Mouse (Mus musculus): ENCODE data around the gene Gm37240.

DNA sequence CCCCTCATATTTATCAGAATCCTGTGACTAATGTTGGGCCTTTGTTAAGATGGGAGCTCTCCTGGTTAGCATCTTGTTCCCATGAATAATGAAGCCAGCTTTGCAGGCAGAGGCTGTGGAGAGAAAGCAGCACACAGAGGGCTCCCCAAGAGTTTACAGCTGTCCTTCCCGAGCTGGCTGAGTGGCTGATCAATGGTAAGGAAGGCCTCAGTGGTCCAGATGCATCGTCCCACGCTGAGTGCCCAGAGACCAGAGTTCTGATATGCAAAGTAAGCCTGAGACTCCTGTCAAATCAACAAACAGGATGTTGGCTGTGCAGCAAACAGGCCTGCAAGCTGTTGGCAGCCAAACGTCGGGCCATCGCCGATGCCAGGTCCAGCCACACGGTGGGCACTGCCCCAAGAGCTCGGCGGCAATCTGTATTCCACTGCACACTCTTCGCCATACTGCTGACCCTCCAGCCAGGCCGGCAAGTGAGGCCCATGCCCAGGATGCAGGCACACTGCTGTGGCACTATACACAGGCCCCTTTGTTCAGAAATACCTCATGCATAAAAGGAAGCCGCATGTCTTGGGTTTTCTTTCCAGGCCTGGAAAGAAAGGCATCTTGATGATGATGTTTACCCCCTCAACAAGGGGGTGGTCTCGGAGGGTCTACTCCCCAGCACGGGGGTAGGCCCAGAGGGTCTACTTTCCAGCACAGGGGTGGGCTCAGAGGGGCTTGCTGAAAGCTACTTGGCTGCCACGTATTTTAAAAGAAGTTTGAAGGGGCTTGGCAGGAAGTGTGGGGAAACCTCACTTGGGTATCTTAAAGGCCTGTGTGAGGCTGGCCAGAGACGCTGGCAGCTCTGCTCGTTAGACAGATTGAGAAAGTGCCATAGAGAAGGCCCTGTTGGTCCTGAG is 587.4 kb downstream of the Gm37240 start:
- TF ChIP-seq EP300 (IDR thresholded peaks at IDR 0.05; ENCODE audit: insufficient read depth, low read depth, low read length) (no peak), POLR2A (IDR thresholded peaks at IDR 0.05; ENCODE audit: insufficient read depth, low read length) (no peak), CTCF (IDR thresholded peaks at IDR 0.05; ENCODE audit: low read depth, low read length) (no peak)

Data from ES-Bruce4 (cell line).